Mouse (Mus musculus) intestine, postnatal 0 days (tissue): ENCODE results near the gene Alg12. TPM values are rescaled to one million over a fixed set of nuclear protein-coding genes. Genes with fewer than 3 reads are reported as not detected.
"Not testable (repeated sequence)": the region's sequence is repeated elsewhere in the genome, so short reads cannot be mapped to it uniquely, and the experiment has no call there.

Experiments used
- ATAC-seq: fragments of 200-750 bp; cut with Nextera tagmentation; 2 replicates; pipeline ENCODE4 v1.8.0; 2017; ENCODE audit warnings: mild to moderate bottlenecking, moderate TSS enrichment, moderate library complexity
- H3K27ac ChIP-seq: fragments of 300-500 bp; sonication (generic); 2 replicates; pipeline ENCODE4 v1.5.1; 2014; ENCODE audit warnings: mild to moderate bottlenecking, low read depth, low read length, moderate library complexity
- H3K27me3 ChIP-seq: fragments of 300-500 bp; sonication (generic); replicated peaks from 2 replicates; pipeline ENCODE4 v1.6.1; 2014; ENCODE audit warnings: low read length, mixed read lengths; ENCODE audit not compliant: control insufficient read depth, insufficient read depth
- H3K36me3 ChIP-seq: fragments of 300-500 bp; sonication (generic); 2 replicates; pipeline ENCODE4 v1.6.1; 2014; ENCODE audit warnings: mild to moderate bottlenecking, moderate library complexity; ENCODE audit not compliant: control insufficient read depth, insufficient read depth
- H3K4me1 ChIP-seq: fragments of 300-500 bp; sonication (generic); replicated peaks from 2 replicates; pipeline ENCODE4 v1.6.1; 2014; ENCODE audit warnings: antibody characterized with exemption, low read length, mixed read lengths; ENCODE audit not compliant: control insufficient read depth, insufficient read depth
- H3K4me2 ChIP-seq: fragments of 300-500 bp; sonication (generic); replicated peaks from 2 replicates; pipeline ENCODE4 v1.6.1; 2014; ENCODE audit warnings: low read depth, mild to moderate bottlenecking, moderate library complexity
- H3K4me3 ChIP-seq: fragments of 300-500 bp; sonication (generic); 2 replicates; pipeline ENCODE4 v1.5.1; 2014; ENCODE audit warnings: low read depth, low read length
- H3K9ac ChIP-seq: fragments of 300-500 bp; sonication (generic); 2 replicates; pipeline ENCODE4 v1.6.1; 2014; ENCODE audit warnings: mild to moderate bottlenecking, low read depth, low read length
- H3K9me3 ChIP-seq: fragments of 300-500 bp; sonication (generic); 2 replicates; pipeline ENCODE4 v1.6.1; 2016; ENCODE audit warnings: mixed run types; ENCODE audit not compliant: control insufficient read depth
- CTCF ChIP-seq: sonication (generic); IDR thresholded peaks from 2 replicates; pipeline ENCODE4 v1.5.1; 2016; ENCODE audit warnings: low read depth, mild to moderate bottlenecking, control low read depth, antibody characterized with exemption, moderate library complexity
- WGBS: fragments of 180-500 bp; shearing (Covaris S2); extraction: QIAGEN DNeasy Blood & Tissue Kit; methylation state at CpG from one replicate; pipeline ENCODE4 v1.1.7; 2014; 5-methylcytosine and 5-hydroxymethylcytosine counted together
- polyA plus RNA-seq: library from polyadenylated mRNA; unstranded; fragments of >200 nt; fragmentation: Nextera tagmentation; extraction: Ambion mirVana; gene quantifications from 2 replicates; pipeline ENCODE4 v1.2.1, GENCODE M21; 2015

Alg12 gene
- polyA plus RNA-seq, 1 experiment from 2014 or later = 7.3 TPM

GRCm38 (mm10) chr15:88821403-88821802 lies 2.3 kb upstream of the Alg12 start:
- Histone ChIP-seq H3K4me3 (no peak overlapping the region), H3K27ac (no peak overlapping the region; the same call in 1 of the 2 replicates), H3K27me3 (no peaks in the 10 kb centered on the region), H3K9ac (no peak overlapping the region), H3K4me1 (peaks cover 2% of the 10 kb centered on the region; the same call in 1 of the 2 replicates), H3K36me3 (peaks cover 45% of the 10 kb centered on the region), H3K4me2 (no peak overlapping the region), H3K9me3 (no peaks in the 10 kb centered on the region)
- WGBS = 74% methylated on average over 7 of the region's 7 CpGs
- ATAC-seq = no peak
- TF ChIP-seq CTCF = no peak

- peaks cover 38% of the 10 kb centered on the region for H3K36me3 ChIP-seq
- no peak for ATAC-seq
- H3K4me2 ChIP-seq = peak overlapping the region; percentile 95
- WGBS = 1% methylated on average over 23 of the region's 23 CpGs
- H3K27me3 ChIP-seq = no peaks in the 10 kb centered on the region
- H3K9ac ChIP-seq = peak overlapping the region; percentile 79
- H3K9me3 ChIP-seq = no peaks in the 10 kb centered on the region
- TF ChIP-seq CTCF = no peak
- peaks cover 2% of the 10 kb centered on the region; the same call in 1 of the 2 replicates for H3K4me1 ChIP-seq
- peak overlapping the region; percentile 35 for H3K27ac ChIP-seq
- peak overlapping the region; percentile 88 for H3K4me3 ChIP-seq
Observed at GRCm38 (mm10) chr15:88819906-88820303, 787 bp upstream of the Alg12 start.

- 72% methylated on average over 6 of the region's 6 CpGs for WGBS
- Histone ChIP-seq H3K4me3 (no peak overlapping the region), H3K36me3 (peaks cover 36% of the 10 kb centered on the region; the same call in 1 of the 2 replicates), H3K9me3 (no peaks in the 10 kb centered on the region), H3K4me2 (no peak overlapping the region), H3K27me3 (no peaks in the 10 kb centered on the region), H3K9ac (no peak overlapping the region), H3K27ac (peak overlapping the region; percentile 35; the same call in 1 of the 2 replicates), H3K4me1 (peaks cover under 1% of the 10 kb centered on the region; the same call in 1 of the 2 replicates)
- TF ChIP-seq CTCF = no peak
- no peak for ATAC-seq
Observed at GRCm38 (mm10) chr15:88815196-88815700, 3.9 kb downstream of the Alg12 start.

GRCm38 (mm10) chr15:88814411-88815047 lies 4.6 kb downstream of the Alg12 start:
- WGBS = 96% methylated on average over 11 of the region's 11 CpGs
- H3K4me2 ChIP-seq = no peak overlapping the region
- ATAC-seq = no peak
- no peaks in the 10 kb centered on the region for H3K27me3 ChIP-seq
- H3K4me3 ChIP-seq = no peak overlapping the region
- no peaks in the 10 kb centered on the region for H3K4me1 ChIP-seq
- no peak overlapping the region for H3K9ac ChIP-seq
- peak; percentile 59 for TF ChIP-seq CTCF
- no peaks in the 10 kb centered on the region for H3K9me3 ChIP-seq
- no peak overlapping the region for H3K27ac ChIP-seq
- H3K36me3 ChIP-seq = peaks cover 41% of the 10 kb centered on the region; the same call in 1 of the 2 replicates

DNA sequence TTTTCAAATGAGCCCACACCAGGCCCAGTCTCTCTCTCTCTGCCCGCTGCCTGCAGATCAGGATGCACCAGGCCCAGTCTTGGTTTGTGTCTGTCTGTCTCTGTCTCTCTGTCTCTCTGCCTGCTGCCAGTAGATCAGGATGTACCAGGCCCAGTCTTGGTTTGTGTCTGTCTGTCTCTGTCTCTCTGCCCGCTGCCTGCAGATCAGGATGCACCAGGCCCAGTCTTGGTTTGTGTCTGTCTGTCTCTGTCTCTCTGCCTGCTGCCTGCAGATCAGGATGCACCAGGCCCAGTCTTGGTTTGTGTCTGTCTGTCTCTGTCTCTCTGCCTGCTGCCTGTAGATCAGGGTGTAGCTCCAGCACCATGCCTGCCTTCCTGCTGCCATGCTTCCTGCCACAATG lies 5.2 kb downstream of the Alg12 start:
- H3K27me3 ChIP-seq, H3K27ac ChIP-seq, H3K4me2 ChIP-seq, H3K9ac ChIP-seq, H3K4me3 ChIP-seq, H3K4me1 ChIP-seq, H3K9me3 ChIP-seq, ATAC-seq: not testable (repeated sequence)
- WGBS = 90% methylated on average over 2 of the region's 2 CpGs
- H3K36me3 ChIP-seq = peaks cover 47% of the 10 kb centered on the region; the same call in 1 of the 2 replicates

DNA sequence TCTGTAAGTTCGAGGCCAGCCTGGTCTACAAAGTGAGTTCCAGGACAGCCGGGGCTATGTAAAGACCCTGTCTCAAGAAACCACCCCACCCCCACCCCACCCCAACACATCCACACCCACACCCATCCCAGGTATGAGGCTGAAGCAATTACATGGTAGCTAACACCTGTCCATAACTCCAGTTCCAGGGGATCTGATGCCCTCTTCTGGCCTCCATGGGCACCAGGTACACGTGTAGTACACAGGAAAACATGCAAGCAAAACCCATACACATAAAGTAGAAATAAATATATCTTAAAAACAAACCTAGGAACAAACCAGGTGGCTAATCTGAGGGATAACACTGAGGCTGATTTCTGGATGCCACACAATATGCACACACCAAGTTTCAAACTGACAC lies 5.9 kb downstream of the Alg12 start:
- Histone ChIP-seq H3K4me2 (no peak overlapping the region), H3K9me3 (no peaks in the 10 kb centered on the region), H3K9ac (no peak overlapping the region), H3K27ac (no peak overlapping the region), H3K36me3 (peaks cover 50% of the 10 kb centered on the region; the same call in 1 of the 2 replicates), H3K4me3 (no peak overlapping the region), H3K27me3 (no peaks in the 10 kb centered on the region), H3K4me1 (no peaks in the 10 kb centered on the region)
- WGBS = 82% methylated on average over 3 of the region's 3 CpGs
- peak; percentile 64 for TF ChIP-seq CTCF
- no peak for ATAC-seq
